Mouse (Mus musculus): Measurements from ENCODE around the gene Pla2g6. TPM values are rescaled to one million over a fixed set of nuclear protein-coding genes. Genes with fewer than 3 reads are reported as not detected.

Gene Pla2g6
- 27.4 and 28.9 TPM in 2 replicates for polyA plus RNA-seq (2012; rRNA removed)

DNA sequence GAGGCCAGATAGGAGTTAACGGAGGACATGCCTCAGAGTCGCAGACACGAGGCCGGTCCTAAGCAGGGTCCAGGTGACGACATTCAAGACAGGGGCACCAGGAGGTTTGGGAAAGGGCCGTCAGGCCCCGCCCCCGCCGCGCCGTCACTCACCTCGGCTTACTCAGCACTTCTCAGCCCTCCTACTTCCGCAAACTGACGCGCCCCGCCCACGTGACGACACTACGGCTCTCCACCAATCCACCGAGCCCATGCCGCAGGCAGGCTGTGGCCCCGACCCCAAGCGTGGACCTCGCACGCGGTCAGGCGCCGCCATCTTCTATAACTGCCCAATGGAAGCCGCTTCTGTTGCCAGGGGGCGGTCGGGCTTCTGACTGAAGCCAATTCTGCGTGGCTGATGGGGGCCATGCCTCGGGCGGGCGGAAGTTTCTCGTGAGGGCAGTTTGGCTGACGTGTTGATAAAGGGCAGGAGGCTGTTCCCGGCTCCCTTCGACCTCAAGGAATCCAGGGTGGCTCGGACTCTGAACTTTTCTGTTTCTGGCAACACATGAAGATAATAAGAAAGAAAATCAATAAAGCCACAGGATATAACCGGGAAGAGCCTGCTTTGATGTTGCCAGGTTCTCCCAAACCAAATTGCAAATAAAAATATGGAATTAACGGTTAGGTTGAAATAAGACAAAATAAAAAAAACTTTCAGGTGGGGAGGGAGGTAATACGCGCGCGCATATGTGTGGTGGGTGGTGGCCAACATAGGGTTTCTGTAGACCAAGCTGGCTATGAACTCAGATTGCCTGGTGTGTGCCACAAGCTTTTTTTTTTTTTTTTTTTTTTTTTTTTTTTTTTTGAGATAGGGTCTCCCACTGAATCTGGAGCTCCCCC, at the start of gene Pla2g6:
Gene Pla2g6, minus strand, starts transcription at position 333 of the 881 bp plus-strand sequence.
- TF ChIP-seq CTCF (IDR thresholded peaks at IDR 0.05; ENCODE audit: extremely low read depth, insufficient read depth, low read length) (no peak), POLR2A (IDR thresholded peaks at IDR 0.05; ENCODE audit: extremely low read depth, insufficient read depth, low read length) (peak; percentile 75)
- H3K27ac ChIP-seq (ENCODE audit: insufficient read depth, low read length): peak within 1 kb of the TSS; percentile 88
- peak within 1 kb of the TSS; percentile 79 for H3K4me3 ChIP-seq (ENCODE audit: insufficient read depth, low read length)
- peaks cover 3% of the 10 kb centered on the region; the same call in 1 of the 2 replicates for H3K4me1 ChIP-seq (ENCODE audit: control insufficient read depth, insufficient read depth, low read length)

DNA sequence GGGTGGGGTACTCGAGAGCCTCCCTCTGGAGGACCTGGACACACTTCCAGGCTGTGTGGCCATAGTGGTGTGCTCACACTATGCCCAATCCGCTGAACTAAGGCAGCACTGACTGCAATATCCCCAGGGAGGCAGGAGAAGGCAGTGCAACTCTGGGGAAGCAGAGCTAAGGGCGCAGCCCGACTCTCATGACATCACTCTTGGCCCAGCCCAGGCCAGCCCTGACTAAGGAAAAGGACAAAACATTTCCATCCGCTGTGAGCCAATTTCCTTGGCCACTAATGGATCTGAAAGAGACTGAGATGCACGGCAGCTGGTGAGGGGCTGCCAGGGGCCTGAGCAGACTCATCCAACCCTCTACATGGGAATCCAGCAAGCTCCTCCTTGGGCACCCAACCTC, 49.5 kb upstream of the Pla2g6 start:
- H3K4me3 ChIP-seq (ENCODE audit: insufficient read depth, low read length): no peak overlapping the region
- H3K27ac ChIP-seq (ENCODE audit: insufficient read depth, low read length): 0 out of 2 replicates have a peak overlapping the region, but pooled peaks have one; percentile 4
- peaks cover 12% of the 10 kb centered on the region for H3K4me1 ChIP-seq (ENCODE audit: control insufficient read depth, insufficient read depth, low read length)
- TF ChIP-seq POLR2A (IDR thresholded peaks at IDR 0.05; ENCODE audit: extremely low read depth, insufficient read depth, low read length) (no peak), CTCF (IDR thresholded peaks at IDR 0.05; ENCODE audit: extremely low read depth, insufficient read depth, low read length) (peak; percentile 52)

DNA sequence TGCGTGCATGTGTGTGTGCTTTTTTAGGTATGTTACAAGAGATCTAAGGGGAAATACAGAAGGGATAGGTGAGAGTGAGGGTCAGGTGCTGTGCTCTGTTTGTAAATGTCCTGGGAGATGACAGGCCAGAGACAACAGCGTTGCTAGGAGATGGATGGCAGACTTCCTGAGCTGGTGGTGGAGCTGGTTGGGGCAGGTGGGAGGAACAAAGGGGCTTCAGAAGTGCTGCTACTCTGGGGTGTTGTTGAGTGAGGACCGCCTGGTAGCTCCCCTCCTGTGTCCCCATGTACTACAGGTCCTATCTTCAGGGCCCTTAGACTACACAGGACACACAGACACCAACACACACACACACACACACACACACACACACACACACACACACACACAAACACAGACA, 46.6 kb upstream of the Pla2g6 start:
- Histone ChIP-seq H3K4me3 (ENCODE audit: insufficient read depth, low read length) (no peak overlapping the region), H3K27ac (ENCODE audit: insufficient read depth, low read length) (no peak overlapping the region), H3K4me1 (ENCODE audit: control insufficient read depth, insufficient read depth, low read length) (no peaks in the 10 kb centered on the region)
- TF ChIP-seq CTCF (IDR thresholded peaks at IDR 0.05; ENCODE audit: extremely low read depth, insufficient read depth, low read length) (no peak), POLR2A (IDR thresholded peaks at IDR 0.05; ENCODE audit: extremely low read depth, insufficient read depth, low read length) (no peak)

DNA sequence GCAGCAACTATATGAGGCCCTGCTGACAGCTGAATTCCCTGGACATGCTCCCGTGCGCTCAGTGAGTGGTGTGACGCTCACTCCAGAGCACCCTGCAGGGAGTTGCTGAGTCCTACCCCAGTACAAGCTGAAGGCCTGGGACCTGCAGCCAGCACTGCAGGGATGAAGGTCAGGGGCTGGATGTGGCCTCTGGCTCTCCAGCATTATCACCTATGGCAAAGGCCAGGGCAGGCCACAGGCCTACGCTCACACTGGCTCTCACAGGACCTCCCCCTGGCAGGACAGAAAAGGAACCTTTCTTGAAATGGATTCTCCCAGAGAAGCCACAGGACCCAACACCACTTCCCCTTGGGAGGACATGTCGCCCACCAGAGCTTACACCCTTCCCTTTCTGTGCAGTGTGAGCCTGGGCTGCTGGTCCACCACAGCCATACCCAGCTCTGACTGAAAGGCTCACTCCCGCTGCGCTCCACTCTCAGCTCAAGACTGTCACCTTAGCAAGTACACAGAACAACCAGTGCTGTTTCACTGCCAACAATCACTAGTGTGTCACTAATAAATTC, 42.2 kb upstream of the Pla2g6 start:
- H3K27ac ChIP-seq (ENCODE audit: insufficient read depth, low read length): no peak overlapping the region
- no peaks in the 10 kb centered on the region for H3K4me1 ChIP-seq (ENCODE audit: control insufficient read depth, insufficient read depth, low read length)
- no peak for TF ChIP-seq CTCF (IDR thresholded peaks at IDR 0.05; ENCODE audit: extremely low read depth, insufficient read depth, low read length)
- no peak for TF ChIP-seq POLR2A (IDR thresholded peaks at IDR 0.05; ENCODE audit: extremely low read depth, insufficient read depth, low read length)
- H3K4me3 ChIP-seq (ENCODE audit: insufficient read depth, low read length): no peak overlapping the region

DNA sequence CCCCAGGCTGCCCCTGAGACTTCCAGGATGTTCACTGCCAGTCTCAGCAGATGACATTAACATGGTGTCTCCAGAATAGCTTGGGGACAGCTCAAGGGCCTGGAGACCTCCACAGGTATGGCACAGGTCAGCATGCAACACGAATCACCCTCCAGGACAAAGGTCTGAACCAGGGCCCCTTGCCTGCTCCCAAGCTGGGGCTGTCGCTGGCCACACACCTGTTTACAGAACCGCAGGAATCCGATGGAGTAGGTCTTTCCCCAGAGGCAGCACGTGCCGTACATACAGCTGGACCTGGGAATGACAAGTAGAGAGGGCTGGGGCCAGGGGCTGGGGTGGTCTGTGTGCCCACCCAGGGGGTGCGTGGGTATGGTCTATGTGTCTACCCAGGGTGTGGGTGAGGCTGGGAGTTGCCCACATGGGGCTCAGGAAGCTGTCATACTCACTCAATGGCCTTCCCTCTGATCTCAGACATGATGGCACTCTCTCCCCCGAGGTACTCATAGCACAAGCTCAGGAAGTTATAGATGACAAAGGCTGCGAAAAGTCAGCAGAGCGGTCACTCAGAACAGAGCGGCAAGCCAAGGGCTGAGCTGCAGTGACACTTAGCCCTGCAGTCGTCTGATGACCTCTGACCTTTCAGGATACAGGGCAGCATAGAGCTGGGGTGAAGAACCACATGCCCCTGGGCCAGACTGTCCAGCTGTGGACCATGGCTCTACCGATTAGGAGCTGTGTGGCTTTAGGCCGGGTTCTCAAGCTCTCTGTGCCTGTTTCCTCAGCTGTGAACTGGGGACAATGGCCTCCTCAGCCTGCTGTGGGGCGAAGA, 41.5 kb upstream of the Pla2g6 start:
- Histone ChIP-seq H3K4me1 (ENCODE audit: control insufficient read depth, insufficient read depth, low read length) (no peaks in the 10 kb centered on the region), H3K4me3 (ENCODE audit: insufficient read depth, low read length) (no peak overlapping the region), H3K27ac (ENCODE audit: insufficient read depth, low read length) (peak overlapping the region; percentile 91; the same call in 1 of the 2 replicates)
- no peak for TF ChIP-seq CTCF (IDR thresholded peaks at IDR 0.05; ENCODE audit: extremely low read depth, insufficient read depth, low read length)
- no peak for TF ChIP-seq POLR2A (IDR thresholded peaks at IDR 0.05; ENCODE audit: extremely low read depth, insufficient read depth, low read length)

DNA sequence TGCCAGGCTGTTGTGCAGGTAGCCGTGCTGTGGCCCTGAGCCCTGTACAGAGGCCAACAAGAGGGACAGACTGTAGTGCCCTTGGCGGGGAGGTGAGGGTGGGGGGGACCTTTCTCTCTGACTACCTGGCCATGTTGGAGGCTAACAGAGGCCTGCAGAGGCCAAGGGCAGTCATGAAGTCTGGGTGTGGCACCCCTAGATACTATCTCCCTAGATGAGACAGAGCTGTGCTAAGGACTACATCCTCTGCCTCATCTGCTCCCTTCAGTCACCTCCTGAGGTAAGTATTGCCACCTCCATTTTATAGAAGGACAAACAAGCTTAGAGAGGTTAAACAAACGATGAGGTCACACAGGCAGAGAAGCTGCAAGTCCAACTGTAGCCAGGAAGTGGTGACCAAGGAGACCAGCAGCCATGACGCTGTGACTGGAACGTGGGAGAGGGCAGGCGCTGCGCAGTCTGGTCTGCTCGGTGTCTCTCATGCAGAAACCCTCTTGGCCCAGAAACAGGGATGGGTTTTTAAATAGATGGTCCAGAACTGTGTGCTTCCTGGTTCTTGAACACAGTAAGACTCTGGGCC, 40.8 kb upstream of the Pla2g6 start:
- peak overlapping the region; percentile 91 for H3K27ac ChIP-seq (ENCODE audit: insufficient read depth, low read length)

DNA sequence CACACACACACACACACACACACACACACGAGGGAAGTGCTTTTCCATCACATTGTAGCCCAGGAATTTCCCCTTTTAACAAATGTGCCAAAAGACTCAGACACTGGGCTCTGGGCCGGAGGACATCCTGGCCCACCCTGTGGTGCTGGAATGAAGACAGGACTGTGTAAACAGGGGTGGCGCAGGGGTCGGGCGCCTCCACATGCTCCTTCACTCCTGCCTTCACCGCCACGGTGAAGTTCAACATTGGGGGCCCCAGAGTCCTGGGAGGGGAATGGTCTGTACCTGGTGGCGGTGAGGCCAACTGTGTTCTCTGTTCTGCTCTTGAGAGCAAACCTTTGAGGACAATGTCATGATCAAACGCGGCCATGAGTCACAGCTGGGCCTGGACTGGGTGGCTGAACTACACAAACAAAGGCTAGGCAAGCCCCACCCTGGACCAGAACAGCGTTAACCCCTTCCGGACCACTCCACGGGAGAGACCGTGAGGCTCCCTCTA, 40.2 kb upstream of the Pla2g6 start:
- no peak overlapping the region for H3K4me3 ChIP-seq (ENCODE audit: insufficient read depth, low read length)
- H3K27ac ChIP-seq (ENCODE audit: insufficient read depth, low read length): peak overlapping the region; percentile 91
- no peaks in the 10 kb centered on the region for H3K4me1 ChIP-seq (ENCODE audit: control insufficient read depth, insufficient read depth, low read length)
- no peak for TF ChIP-seq POLR2A (IDR thresholded peaks at IDR 0.05; ENCODE audit: extremely low read depth, insufficient read depth, low read length)
- no peak for TF ChIP-seq CTCF (IDR thresholded peaks at IDR 0.05; ENCODE audit: extremely low read depth, insufficient read depth, low read length)

More for the DNA sequence above, 40.8 kb upstream of the Pla2g6 start:
- TF ChIP-seq POLR2A (IDR thresholded peaks at IDR 0.05; ENCODE audit: extremely low read depth, insufficient read depth, low read length): no peak
- no peak for TF ChIP-seq CTCF (IDR thresholded peaks at IDR 0.05; ENCODE audit: extremely low read depth, insufficient read depth, low read length)
- H3K4me3 ChIP-seq (ENCODE audit: insufficient read depth, low read length): no peak overlapping the region
- H3K4me1 ChIP-seq (ENCODE audit: control insufficient read depth, insufficient read depth, low read length): no peaks in the 10 kb centered on the region

DNA sequence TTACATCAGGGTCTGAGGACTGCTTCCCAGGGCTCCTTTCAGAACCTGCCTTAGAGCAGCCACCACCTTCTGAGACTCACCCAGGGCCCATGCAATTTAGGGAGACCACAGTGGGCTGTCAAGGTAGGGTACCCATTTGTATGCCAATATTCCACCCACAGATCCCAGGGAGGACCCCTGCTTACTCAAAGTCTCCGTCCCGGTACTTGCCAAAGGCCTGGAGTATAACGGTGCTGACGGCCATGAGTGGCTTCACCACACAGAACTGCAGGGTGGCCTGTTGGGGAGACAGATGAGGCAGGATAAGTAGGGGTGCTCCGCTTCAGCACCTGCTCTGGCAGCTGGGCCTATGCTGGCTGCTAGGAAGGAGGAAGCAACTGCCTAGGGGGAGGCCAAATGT, 38.2 kb upstream of the Pla2g6 start:
- TF ChIP-seq CTCF (IDR thresholded peaks at IDR 0.05; ENCODE audit: extremely low read depth, insufficient read depth, low read length): no peak
- TF ChIP-seq POLR2A (IDR thresholded peaks at IDR 0.05; ENCODE audit: extremely low read depth, insufficient read depth, low read length): no peak
- H3K4me1 ChIP-seq (ENCODE audit: control insufficient read depth, insufficient read depth, low read length): no peaks in the 10 kb centered on the region
- no peak overlapping the region for H3K27ac ChIP-seq (ENCODE audit: insufficient read depth, low read length)
- H3K4me3 ChIP-seq (ENCODE audit: insufficient read depth, low read length): no peak overlapping the region

DNA sequence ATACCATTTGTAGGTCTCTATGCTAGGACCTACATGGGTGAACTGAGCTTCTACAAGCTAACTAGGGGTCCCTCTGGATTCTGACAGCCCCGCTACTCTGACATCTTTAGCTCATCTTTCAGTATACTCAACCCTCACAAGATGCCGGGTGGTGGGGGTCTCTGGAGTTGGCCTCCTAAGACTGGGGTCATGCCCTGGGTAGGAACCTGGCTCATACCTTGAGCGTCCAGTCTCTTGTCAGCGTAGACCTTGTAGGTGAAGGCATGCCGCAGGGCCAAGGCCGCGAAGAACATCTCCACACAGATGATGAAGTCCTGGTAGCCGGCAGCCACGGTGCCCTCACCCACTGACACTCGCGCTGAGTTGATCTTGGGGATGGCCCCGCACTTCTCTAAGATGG, 36.9 kb upstream of the Pla2g6 start:
- Histone ChIP-seq H3K4me1 (ENCODE audit: control insufficient read depth, insufficient read depth, low read length) (no peaks in the 10 kb centered on the region), H3K27ac (ENCODE audit: insufficient read depth, low read length) (no peak overlapping the region), H3K4me3 (ENCODE audit: insufficient read depth, low read length) (no peak overlapping the region)
- TF ChIP-seq POLR2A (IDR thresholded peaks at IDR 0.05; ENCODE audit: extremely low read depth, insufficient read depth, low read length) (no peak), CTCF (IDR thresholded peaks at IDR 0.05; ENCODE audit: extremely low read depth, insufficient read depth, low read length) (no peak)

Measured in cortical plate, adult 2 months (tissue).